Mouse (Mus musculus): ENCODE results near the gene Psmb7. TPM values are rescaled to one million over a fixed set of nuclear protein-coding genes. Genes with fewer than 3 reads are reported as not detected.

The Psmb7 gene
- polyA plus RNA-seq, 1 experiment from 2014 or later: 340 TPM

DNA sequence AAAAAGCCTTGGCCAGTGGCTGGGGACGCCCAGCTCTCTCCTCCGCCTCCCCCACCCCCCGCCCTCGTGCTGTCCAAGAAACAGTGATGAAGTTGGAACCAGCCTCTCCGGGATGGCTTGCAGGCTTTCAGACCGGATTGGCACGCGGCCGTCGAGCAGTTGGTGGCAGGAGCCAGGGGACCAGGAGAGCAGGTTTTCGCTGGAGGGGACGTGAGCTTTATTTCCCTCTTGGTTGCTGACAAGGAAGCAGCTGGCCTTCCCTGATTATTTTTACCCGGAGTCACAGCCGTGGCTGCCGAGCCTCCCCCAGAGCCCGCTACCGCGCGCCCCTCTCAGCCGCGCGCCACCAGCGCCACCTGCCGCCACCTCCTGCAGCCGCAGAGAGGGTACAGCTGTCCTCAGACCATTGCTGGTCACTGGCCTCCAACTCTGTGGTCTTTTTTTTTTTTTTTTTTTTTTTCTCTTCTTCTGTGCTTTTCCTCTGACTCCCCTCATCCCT lies 14.5 kb upstream of the Psmb7 start:
- peak; percentile 88 for DNase-seq (ENCODE audit: low spot score)
- H3K4me1 ChIP-seq: peaks cover 5% of the 10 kb centered on the region; the same call in 1 of the 2 replicates
- H3K27ac ChIP-seq: peak overlapping the region; percentile 63
- whole genome bisulfite sequencing: under 1% methylated on average over 25 of the region's 25 CpGs
- peak overlapping the region; percentile 51 for H3K4me3 ChIP-seq
- no peaks in the 10 kb centered on the region for H3K36me3 ChIP-seq
- no peaks in the 10 kb centered on the region for H3K27me3 ChIP-seq (ENCODE audit: low read depth, poor library complexity, severe bottlenecking)
- no peaks in the 10 kb centered on the region for H3K9me3 ChIP-seq (replicated peaks)

DNA sequence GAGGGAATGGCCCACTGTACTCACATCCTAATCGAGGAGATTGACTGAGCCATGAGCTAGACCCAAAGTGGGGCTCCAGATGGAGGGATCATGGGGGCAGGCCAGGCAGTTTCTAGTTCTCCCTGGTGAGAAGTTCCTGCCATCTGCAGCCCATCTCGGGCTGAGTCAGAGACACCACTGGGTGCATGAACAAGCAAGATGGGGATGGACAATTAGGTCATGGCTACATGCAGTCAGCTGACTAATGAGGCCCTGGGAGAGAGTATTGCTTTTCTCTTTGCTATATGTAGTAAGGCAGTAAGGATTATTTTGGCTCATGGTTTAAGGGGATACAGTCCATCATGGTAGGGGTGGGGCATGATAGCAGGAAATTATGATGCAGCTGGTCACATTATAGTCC lies 9.8 kb upstream of the Psmb7 start:
- H3K27me3 ChIP-seq (ENCODE audit: low read depth, poor library complexity, severe bottlenecking): no peaks in the 10 kb centered on the region

DNA sequence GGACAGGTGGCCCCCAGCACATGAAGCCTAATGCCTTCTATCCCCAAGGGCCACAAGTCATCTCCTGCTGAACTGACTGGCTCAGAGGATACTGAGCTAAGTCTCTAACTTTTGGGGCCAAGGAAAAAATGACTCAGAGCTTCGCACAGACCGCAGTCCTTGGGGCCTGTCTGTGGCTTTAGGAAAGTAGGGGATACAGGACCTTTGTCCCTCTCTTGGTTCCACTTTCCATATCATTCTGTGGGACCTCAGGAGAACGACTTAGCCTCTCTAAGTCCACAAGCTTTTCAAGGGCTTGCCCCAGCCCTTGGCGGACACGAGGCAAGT lies 9.4 kb upstream of the Psmb7 start:
- no peak overlapping the region for H3K4me3 ChIP-seq
- H3K9me3 ChIP-seq (replicated peaks): no peaks in the 10 kb centered on the region
- no peaks in the 10 kb centered on the region for H3K36me3 ChIP-seq
- H3K27ac ChIP-seq: no peak overlapping the region
- 87% methylated on average over 5 of the region's 5 CpGs for WGBS
- DNase-seq (ENCODE audit: low spot score): no peak
- no peaks in the 10 kb centered on the region for H3K27me3 ChIP-seq (ENCODE audit: low read depth, poor library complexity, severe bottlenecking)
- H3K4me1 ChIP-seq: peaks cover 20% of the 10 kb centered on the region

More for the DNA sequence above, 9.8 kb upstream of the Psmb7 start:
- Histone ChIP-seq H3K36me3 (no peaks in the 10 kb centered on the region), H3K4me1 (peaks cover 20% of the 10 kb centered on the region), H3K4me3 (no peak overlapping the region), H3K27ac (no peak overlapping the region), H3K9me3 (replicated peaks) (no peaks in the 10 kb centered on the region)
- no peak for DNase-seq (ENCODE audit: low spot score)
- WGBS: 83% methylated on average over 2 of the region's 2 CpGs

DNA sequence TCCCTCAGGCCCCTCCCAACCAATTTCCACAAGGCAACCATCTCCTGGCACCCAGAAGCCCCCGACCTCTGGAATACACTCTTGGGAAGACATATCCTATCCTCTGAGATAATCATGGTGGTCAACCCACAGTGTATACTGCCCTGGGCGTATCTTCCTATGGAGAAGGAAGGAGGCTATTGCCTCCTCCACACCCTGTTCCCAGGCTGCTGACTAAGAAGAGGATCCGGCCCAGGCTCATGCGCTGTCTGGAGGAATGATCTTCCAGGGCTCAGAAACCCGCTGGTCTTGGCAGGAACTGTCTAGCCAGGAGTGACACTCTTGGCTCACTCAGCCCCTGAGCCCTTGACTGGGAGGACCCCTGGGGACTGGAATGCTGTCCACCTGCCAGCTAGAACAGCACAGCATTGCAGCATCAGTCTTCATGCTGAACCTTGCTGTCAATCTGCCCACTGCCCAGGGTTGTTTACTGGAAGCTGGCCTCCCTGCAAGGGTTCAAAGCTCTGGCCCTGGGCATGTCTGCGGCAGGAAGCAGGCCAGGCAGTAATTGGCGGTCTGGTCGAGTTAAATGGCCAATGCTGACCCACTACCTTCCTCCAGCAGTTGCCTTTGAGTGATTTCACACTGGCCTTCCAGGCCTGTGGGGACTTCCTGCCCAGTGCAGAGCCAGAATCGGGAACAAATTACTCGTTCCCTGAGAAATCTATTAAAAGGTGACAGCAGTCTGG lies 8.8 kb upstream of the Psmb7 start:
- DNase-seq (ENCODE audit: low spot score): no peak
- Histone ChIP-seq H3K27ac (no peak overlapping the region), H3K36me3 (no peaks in the 10 kb centered on the region), H3K9me3 (replicated peaks) (no peaks in the 10 kb centered on the region), H3K27me3 (ENCODE audit: low read depth, poor library complexity, severe bottlenecking) (no peaks in the 10 kb centered on the region), H3K4me1 (peaks cover 15% of the 10 kb centered on the region), H3K4me3 (no peak overlapping the region)
- 57% methylated on average over 10 of the region's 10 CpGs for WGBS

DNA sequence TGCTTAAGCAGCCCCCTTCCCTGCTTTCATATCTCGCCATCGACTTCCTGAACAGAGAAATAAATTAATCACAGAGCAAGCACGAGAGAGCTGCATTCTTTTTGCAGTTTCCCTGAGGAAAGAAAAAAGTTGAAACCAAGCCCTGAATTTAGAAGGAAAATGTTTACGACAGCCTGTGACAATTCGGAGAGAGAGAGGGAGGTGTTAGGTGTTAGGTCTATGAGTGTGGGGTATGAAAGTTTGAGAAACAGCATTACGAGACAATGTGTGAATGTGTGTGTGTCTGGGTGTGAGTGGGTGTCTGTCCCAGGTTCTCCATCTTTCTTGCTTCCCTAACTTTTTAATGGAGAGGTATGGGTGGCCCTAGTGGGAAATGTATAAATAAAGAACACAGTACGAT lies 8.2 kb upstream of the Psmb7 start:
- no peaks in the 10 kb centered on the region for H3K27me3 ChIP-seq (ENCODE audit: low read depth, poor library complexity, severe bottlenecking)
- 0 out of 2 replicates have a peak overlapping the region, but pooled peaks have one; percentile 19 for H3K27ac ChIP-seq
- no peak overlapping the region for H3K4me3 ChIP-seq
- peaks cover 15% of the 10 kb centered on the region for H3K4me1 ChIP-seq
- DNase-seq (ENCODE audit: low spot score): no peak
- no peaks in the 10 kb centered on the region for H3K36me3 ChIP-seq
- no peaks in the 10 kb centered on the region for H3K9me3 ChIP-seq (replicated peaks)
- WGBS: 80% methylated on average over 7 of the region's 7 CpGs

DNA sequence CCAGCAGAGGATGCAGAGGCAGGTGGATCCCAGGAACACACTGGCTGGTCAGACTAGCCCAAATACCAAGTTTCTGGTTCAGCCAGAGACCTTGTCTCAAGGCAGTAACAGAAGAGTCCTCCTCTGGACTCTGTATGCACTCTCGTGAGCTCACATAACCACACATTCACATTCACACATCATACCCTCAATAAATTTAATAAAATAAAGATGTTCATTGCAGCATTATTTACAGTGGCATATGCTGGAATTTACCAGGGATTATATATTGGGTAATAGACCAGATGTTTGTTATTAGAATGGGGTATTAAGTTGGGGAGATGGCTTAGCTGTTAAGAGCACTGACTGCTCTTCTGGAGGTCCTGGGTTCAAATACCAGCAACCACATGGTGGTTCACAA lies 6.5 kb upstream of the Psmb7 start:
- peaks cover 15% of the 10 kb centered on the region for H3K4me1 ChIP-seq
- H3K27ac ChIP-seq: no peak overlapping the region
- no peaks in the 10 kb centered on the region for H3K36me3 ChIP-seq
- no peak for DNase-seq (ENCODE audit: low spot score)
- H3K4me3 ChIP-seq: no peak overlapping the region
- H3K27me3 ChIP-seq (ENCODE audit: low read depth, poor library complexity, severe bottlenecking): no peaks in the 10 kb centered on the region
- WGBS: 80% methylated on average over 1 of the region's 1 CpGs
- H3K9me3 ChIP-seq (replicated peaks): no peaks in the 10 kb centered on the region

DNA sequence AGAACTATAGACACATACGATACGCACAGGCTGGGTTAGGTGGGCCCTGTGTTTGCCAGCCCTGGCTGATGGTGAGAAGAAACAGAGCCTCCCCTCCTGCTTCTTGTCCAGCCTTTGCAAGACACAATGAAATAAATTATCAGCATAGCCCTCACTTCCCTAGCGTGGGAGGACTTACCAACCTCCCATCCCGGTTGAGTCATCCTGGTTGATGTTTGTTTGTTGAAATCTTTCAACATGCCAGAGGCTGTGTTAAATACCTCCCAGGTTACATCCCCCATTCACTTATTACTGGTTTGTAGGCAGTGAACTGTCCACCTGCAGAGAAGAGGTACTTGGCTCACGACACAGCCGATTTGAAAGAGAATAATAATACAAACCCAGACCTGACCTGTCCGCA lies 3.8 kb upstream of the Psmb7 start:
- no peaks in the 10 kb centered on the region for H3K27me3 ChIP-seq (ENCODE audit: low read depth, poor library complexity, severe bottlenecking)
- H3K4me1 ChIP-seq: peaks cover 19% of the 10 kb centered on the region
- no peaks in the 10 kb centered on the region for H3K36me3 ChIP-seq
- no peaks in the 10 kb centered on the region for H3K9me3 ChIP-seq (replicated peaks)
- 91% methylated on average over 7 of the region's 7 CpGs for WGBS
- no peak overlapping the region for H3K4me3 ChIP-seq
- no peak for DNase-seq (ENCODE audit: low spot score)
- H3K27ac ChIP-seq: no peak overlapping the region

DNA sequence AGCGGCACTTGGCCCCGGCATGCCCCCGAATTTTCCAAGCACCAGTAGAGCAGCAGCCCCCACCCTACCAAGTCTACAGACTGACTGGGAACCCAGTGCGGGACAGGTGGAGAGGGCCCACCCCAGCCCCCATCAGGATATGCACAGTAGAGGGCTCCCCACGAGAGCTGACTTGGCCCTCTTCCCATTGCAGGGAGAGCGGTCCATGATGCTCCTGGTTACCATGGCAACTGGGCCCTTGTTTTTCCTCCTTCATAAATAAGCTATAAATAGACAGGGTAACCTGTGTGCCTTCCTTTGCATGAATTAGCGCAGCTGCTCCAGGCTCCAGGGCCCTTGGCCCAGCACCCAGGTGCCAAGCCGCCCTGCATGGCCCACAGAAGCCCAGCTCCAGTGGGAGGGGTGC lies 3.3 kb upstream of the Psmb7 start:
- no peaks in the 10 kb centered on the region for H3K27me3 ChIP-seq (ENCODE audit: low read depth, poor library complexity, severe bottlenecking)
- 0 out of 2 replicates have a peak, but pooled peaks cover 3% of the 10 kb centered on the region for H3K36me3 ChIP-seq
- 74% methylated on average over 8 of the region's 8 CpGs for WGBS
- DNase-seq (ENCODE audit: low spot score): no peak
- no peak overlapping the region for H3K4me3 ChIP-seq
- no peak overlapping the region for H3K27ac ChIP-seq
- no peaks in the 10 kb centered on the region for H3K9me3 ChIP-seq (replicated peaks)
- peaks cover 18% of the 10 kb centered on the region for H3K4me1 ChIP-seq

DNA sequence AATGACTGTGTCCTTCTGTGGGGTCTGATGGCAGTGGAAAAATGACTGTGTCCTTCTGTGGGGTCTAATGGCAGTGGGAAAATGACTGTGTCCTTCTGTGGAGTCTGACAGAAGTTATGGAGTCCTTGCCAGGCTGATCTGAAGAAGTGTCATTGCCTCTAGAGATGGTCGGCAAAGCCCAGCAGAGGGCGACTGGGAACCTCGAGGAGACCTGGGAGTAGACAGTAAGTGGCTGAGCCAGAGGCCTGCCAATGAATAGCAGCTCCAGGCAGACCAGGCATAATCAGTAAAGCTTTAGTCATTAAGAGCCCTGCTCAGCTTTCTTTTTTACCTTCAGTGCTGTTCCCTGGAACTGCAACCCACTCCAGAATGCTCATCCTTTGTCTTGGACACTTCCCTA lies 2.0 kb upstream of the Psmb7 start:
- Histone ChIP-seq H3K9me3 (replicated peaks) (no peaks in the 10 kb centered on the region), H3K36me3 (peaks cover 16% of the 10 kb centered on the region), H3K27me3 (ENCODE audit: low read depth, poor library complexity, severe bottlenecking) (no peaks in the 10 kb centered on the region), H3K4me3 (no peak overlapping the region), H3K27ac (no peak overlapping the region), H3K4me1 (peaks cover 14% of the 10 kb centered on the region)
- 1% methylated on average over 3 of the region's 3 CpGs for WGBS
- DNase-seq (ENCODE audit: low spot score): peak; percentile 70

DNA sequence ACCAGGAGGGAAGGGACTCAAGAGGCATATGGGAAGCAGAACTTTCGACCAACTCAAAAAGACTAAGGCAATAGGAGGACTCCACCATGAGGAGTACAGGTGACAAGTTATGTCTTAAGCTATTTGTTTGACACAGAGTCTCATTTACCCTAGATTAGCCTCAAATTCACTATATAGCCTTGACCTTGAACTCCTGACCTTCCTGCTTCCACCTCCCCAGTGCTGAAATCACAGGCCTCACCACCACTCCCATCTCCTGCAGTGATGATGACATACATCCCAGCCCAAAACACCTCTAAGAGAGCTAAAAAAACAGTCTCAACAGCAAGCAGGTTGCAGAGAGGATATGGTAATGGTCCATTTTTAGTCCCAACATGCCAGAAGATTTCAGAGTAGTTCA lies 2.1 kb downstream of the Psmb7 start:
- H3K4me1 ChIP-seq: peaks cover 14% of the 10 kb centered on the region
- no peak overlapping the region for H3K4me3 ChIP-seq
- H3K36me3 ChIP-seq: peaks cover 55% of the 10 kb centered on the region
- no peaks in the 10 kb centered on the region for H3K9me3 ChIP-seq (replicated peaks)
- no peak overlapping the region for H3K27ac ChIP-seq
- WGBS: 94% methylated on average over 1 of the region's 1 CpGs
- no peaks in the 10 kb centered on the region for H3K27me3 ChIP-seq (ENCODE audit: low read depth, poor library complexity, severe bottlenecking)
- DNase-seq (ENCODE audit: low spot score): no peak

DNA sequence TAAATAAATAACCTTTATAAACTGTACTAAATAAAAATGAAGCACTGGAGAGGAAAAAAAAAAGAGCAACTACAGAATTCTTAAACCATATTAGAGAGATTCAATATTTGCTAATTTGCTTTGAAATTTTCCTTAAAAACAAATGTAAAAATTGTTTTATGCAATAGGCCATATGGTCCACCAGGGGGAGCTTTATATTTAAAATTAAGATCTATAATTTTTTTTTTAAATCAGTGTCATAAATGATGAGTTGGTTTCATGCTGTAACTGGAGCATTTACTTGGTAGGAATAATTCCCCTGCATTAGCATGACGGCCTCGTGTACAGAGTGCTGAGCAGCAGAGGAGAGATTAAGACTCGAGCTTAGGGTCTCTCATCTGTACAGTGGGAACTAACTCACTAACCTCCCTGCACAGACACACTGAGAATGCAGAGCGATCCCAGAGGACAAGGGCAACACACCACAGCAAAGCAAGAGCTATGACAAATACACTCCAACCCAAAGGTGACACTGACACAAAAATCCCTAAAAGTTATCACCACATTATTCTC lies 6.1 kb downstream of the Psmb7 start:
- WGBS: 91% methylated on average over 4 of the region's 4 CpGs

DNA sequence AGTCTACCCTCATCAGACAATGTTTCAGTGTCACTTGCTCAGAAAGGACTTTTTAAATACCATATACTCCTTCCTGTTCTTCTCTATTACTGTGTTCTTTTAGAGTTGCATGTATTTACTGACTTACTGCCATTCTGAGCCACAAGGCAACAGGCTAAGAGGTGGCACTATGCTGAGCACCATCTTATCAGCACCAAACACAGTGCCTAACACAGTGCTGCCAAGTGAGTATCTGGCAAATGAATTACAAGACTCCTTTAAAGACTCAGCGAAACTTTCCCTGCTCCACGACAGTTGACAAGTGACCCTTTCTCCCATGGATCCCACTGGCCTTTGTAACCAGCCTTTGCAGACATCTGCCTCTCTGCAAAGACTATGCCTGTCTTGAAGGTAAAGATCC lies 13.3 kb downstream of the Psmb7 start:
- no peaks in the 10 kb centered on the region for H3K27me3 ChIP-seq (ENCODE audit: low read depth, poor library complexity, severe bottlenecking)
- H3K4me3 ChIP-seq: no peak overlapping the region
- peaks cover 100% of the 10 kb centered on the region for H3K36me3 ChIP-seq
- DNase-seq (ENCODE audit: low spot score): no peak
- no peak overlapping the region for H3K27ac ChIP-seq
- H3K9me3 ChIP-seq (replicated peaks): no peaks in the 10 kb centered on the region
- WGBS: 84% methylated on average over 2 of the region's 2 CpGs
- no peaks in the 10 kb centered on the region for H3K4me1 ChIP-seq

More for the DNA sequence above, 6.1 kb downstream of the Psmb7 start:
- Histone ChIP-seq H3K4me1 (peaks cover 4% of the 10 kb centered on the region), H3K27ac (no peak overlapping the region), H3K27me3 (ENCODE audit: low read depth, poor library complexity, severe bottlenecking) (no peaks in the 10 kb centered on the region), H3K4me3 (no peak overlapping the region), H3K9me3 (replicated peaks) (no peaks in the 10 kb centered on the region), H3K36me3 (peaks cover 94% of the 10 kb centered on the region)
- no peak for DNase-seq (ENCODE audit: low spot score)

DNA sequence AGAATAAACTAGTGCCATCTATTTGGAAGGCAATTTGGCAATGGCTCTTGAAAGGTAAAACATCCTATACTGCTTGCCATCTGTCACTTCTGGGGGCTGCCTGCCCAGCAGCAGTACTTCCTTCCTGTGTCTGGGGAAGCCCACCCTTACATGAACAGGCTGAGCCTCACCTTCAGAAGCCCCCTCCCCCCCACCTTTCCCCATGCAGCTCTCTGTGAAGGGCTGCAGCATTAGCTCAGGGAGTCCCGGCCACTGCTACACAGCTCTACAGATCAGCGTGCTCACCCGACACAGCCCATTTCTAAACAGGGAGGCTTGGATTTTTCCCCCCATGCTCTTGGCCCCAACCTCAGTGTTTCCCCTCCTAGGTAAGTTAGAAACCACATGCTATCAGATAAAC lies 14.4 kb downstream of the Psmb7 start:
- no peak for DNase-seq (ENCODE audit: low spot score)
- H3K4me1 ChIP-seq: no peaks in the 10 kb centered on the region
- no peak overlapping the region for H3K4me3 ChIP-seq
- H3K27me3 ChIP-seq (ENCODE audit: low read depth, poor library complexity, severe bottlenecking): no peaks in the 10 kb centered on the region
- 98% methylated on average over 3 of the region's 3 CpGs for WGBS
- H3K27ac ChIP-seq: no peak overlapping the region
- peaks cover 100% of the 10 kb centered on the region for H3K36me3 ChIP-seq
- H3K9me3 ChIP-seq (replicated peaks): no peaks in the 10 kb centered on the region
